Mouse (Mus musculus): ENCODE results near the gene Gm10320.

Gene Gm10320

GRCm38 (mm10) chr13:98502813-98503341 lies 11.1 kb upstream of the Gm10320 start:
- DNase-seq = no peak

DNA sequence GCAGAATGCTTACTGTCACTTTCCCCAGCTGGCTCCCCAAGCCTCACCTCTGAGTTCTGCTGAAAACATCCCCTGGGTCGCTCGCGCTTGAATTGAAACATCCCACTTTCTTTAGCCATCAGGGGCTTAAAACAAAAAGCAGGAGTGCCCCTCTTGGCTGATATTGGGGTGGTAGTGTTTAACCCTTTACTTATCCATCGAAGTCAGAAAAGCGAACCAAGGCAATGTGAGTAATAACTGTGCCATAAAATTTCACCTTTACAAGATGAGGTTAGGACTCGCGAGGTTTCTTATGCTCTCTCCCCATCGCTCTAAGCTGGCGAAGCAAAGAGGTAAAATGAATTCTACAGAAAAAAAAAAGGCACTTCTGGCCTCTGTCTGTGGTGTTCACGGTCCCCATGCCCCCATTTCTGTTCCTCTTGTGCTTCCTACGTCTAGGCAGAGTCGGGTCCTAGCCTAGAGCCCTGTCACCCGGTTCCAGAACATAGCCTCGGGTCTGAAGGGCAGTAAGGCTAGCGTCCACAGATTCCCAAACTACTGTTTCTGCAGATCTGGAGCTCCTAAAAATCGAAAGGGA lies 10.5 kb upstream of the Gm10320 start:
- no peak for DNase-seq

DNA sequence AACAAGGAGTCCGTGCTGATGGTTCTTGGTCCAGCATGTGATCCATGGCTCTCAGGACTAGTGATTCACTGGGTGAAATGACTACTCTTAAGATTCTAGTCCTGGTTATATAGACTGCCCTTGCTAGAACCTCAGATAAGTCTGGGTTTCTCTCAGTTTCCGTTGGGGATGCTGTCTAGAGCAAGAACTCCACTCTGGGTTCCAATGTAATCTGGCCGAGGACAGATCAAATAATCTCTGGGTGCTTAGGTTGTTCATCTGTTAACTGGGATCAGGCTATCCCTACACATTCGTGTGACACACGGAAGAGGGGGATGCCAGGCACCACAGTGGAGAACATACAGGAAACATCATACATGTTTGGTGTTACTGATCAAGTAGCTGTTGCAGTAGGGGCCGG lies 9.5 kb upstream of the Gm10320 start:
- DNase-seq = no peak

- DNase-seq = no peak
Observed at GRCm38 (mm10) chr13:98500471-98501125, 8.8 kb upstream of the Gm10320 start.

DNA sequence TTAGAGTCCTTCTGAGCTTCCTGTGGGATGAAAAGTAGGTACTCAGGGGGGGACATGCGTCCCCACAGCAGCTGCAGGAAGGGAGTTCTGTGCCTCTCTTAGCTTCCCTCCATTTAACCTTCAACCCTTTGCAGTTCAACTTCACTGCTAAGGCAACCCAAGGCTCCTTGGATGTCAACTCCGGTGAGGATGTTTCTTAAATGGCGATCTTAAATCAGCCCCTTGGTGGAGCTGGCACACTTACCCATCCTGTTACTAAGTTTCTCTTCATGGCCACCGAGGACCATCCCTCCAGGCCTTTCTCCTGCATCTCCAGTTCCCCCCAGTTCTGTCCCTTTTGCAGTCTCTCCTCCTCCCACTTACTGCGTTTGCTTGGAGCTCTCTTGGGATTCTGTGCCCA lies 6.8 kb upstream of the Gm10320 start:
- DNase-seq = no peak

- DNase-seq = no peak
Observed at GRCm38 (mm10) chr13:98498080-98498479, 6.3 kb upstream of the Gm10320 start.

DNA sequence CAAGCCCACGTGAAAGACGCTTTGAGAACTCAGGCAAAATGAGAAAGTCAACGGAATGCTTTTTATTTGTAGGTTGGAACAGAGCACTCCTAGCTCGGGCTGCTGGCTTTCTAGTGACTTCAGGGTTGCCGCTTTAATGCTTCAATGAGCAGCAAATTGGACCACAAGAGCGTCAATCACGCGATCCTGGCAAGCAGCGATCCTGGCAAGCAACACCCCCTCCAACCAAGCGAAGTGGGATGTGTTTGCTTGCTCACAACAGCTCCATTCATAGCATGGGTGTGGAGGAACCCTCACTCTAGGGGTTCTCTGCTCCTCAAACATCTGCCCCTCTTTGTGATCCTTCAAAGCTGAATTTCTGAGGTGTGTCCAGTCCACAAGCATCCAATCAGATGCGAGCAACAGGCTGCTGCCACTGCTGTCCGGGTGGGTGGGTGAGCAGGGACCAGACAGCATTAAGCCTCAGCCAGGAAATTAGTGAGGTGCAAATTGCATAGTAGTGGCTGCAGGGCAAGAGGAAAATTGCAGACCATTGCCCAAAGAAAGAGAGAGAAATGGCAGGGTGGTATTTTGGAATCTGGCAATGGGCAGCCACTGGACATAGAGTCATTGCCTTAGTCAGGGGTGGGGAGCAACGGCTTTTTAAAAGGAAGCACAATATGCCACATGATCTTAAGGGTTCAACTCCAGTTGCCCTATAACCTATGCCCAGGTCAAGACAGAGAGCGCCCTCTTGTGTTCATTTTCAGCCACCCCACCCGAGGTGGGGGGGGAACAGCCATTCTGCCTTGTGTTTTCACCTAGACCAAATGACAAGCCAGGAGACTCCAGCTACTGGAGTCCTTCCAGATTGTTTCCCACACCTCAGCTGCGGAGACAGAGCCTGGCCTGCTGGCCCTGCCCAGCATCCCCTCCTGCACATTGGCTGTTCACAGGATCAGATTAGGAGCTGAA lies 5.4 kb upstream of the Gm10320 start:
- DNase-seq = peak; percentile 60 to 73

DNA sequence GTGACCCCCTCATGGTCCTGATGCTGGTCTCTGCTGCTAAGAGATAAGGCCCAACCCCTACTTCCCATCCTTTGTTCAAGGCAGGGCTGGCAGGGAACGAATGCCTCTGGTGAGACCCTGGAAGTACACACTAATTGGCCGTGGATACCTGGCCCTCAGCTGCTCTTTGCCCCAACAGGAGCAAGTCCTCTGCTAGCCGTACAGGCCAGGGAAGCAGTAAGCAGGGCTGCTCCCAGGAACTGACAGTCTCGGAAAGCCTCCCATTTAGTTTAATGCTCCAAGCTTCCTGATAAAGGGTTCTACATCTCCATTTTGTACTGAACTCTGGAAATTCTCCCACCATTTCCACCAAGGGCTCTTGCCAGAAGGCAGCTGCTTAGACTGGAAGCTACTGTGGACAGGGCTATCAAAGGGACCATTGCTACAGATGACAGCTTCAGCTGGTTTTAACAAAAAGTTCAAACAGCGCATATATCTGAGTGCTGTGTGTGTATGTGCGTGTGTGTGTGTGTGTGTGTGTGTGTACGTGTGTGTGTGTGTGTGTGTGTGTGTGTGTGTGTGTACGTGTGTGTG lies 2.8 kb upstream of the Gm10320 start:
- DNase-seq = no peak

DNA sequence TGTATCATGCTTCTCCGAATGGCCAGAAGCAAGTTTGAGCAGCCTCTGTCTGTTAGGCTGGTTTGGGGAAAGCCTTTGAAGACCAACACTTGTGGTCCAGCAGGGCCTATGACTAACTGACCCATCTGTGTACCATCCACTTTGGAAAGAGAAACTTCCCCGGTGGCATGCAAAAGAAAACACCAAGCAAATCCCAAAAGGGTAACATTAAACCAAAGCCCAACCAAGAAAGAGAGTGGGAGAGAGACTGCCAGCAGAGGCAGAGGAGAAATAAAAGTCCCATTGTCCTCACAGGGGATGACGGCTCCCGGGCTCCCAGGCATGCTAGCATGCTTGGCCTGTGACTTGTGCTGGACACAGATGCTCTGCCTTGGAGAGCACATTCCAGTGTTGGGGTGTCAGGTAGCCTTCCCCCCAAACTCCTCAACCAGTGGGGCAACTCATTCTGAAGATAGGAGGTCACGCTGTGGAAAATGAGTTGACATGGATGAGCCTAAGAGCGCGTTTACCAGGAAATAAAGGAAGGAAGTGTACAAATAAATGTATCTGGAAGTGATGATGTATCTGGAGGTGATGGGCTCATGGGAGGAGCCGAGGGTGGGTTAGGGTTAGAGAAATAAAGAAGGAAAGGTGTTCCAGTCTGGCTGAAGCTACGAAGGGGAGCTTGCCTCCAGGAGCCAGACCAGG lies 911 bp upstream of the Gm10320 start:
- no peak for DNase-seq

- DNase-seq = no peak
Observed at GRCm38 (mm10) chr13:98486726-98487125, 5.1 kb downstream of the Gm10320 start.

- no peak for DNase-seq
Observed at GRCm38 (mm10) chr13:98486161-98486560, 5.6 kb downstream of the Gm10320 start.

- DNase-seq = no peak
Observed at GRCm38 (mm10) chr13:98485440-98485839, 6.4 kb downstream of the Gm10320 start.

DNA sequence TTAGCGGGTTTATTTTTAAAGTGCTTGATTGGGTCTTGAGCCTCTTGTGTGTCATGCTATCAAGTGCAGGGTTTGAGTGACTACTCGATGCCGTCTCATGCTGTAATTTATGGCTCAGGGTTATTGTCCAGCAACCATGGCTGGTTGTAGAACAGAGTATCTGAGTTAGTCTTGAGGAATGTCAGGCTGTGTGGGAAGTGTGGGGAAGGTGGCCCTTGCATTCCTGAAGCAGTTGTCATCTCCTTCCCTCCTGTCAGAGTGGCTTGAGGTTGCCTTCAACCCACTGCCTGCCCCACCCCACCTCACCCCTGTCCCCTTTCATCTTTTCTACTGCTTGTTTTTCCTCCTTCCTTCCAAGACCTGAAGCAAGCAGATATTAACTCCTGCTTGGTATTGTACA lies 13.8 kb downstream of the Gm10320 start:
- DNase-seq = no peak

DNA sequence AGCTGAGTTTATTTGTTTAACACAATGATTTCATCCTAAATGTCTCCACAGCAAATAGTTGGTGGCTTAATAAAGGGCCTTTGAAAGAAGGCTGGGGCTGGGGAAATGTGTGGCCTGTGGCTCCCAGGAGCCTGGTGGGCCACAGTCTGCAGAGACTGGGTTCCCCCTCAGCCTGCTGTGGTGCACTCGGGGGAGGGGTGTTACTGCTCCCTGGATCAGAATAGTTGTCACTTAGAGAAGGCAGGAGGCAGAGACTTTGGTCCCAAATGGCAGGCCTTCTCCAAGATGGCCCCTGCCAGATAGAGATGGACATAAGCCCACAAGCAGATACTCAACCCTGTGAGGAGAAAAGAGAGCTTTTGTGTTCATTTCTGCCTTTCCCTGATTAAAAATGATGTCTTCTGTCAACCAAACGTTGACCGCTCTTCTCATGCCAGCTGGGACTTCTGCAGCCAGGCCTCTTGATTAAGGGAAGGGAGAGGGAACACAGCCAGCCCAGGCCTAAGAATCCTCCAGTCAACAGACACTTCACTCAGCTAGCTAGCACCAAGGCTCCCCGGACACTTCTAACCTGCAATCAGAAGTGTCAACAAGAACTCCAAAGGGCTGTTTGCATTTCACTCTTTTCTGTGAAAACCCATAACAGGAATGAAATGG lies 14.8 kb downstream of the Gm10320 start:
- DNase-seq = no peak

GRCm38 (mm10) chr13:98476175-98476838 lies 15.5 kb downstream of the Gm10320 start:
- DNase-seq = no peak

DNA sequence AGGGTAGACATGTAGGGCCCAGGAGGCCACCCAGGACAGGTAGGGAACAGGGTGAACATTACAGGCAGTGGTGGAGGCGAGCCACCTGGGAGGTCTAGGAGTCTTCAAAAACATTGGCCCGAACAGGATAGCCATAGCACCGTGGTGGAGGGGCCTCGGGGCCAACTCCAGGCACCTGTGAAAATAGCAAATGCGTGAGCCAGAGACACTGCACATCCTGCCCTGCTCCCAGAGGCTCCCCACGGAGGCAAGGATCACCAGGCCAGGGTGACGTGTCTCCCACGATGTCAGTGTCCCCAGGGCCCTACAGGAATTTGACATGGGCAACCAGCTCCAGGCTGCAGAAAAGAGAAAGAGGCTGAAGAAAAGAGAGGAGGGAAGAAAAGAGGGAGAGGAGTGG lies 16.1 kb downstream of the Gm10320 start:
- DNase-seq = no peak

- DNase-seq = no peak
Observed at GRCm38 (mm10) chr13:98473034-98473433, 18.8 kb downstream of the Gm10320 start.

DNA sequence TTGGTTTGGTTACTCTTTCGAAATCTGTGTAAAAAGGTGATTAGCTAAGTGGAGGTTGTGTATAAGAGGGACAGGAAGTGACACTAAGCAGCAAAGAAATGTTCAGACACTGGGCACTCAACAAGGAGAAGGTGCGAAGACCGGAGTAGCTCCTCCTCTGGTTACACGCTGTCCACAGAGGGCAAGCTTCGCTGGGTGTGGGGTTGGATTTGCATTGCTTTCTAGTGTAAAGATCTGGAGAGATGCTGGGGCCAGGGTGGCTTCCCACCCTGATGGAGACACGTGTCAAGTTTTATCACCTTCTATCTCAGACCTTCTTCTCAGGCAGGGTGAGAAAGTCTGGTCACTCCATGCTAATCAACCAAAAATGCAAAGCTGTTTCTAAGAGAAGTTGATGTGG lies 20.0 kb downstream of the Gm10320 start:
- DNase-seq = no peak

- DNase-seq = no peak
Observed at GRCm38 (mm10) chr13:98470321-98470720, 21.5 kb downstream of the Gm10320 start.

- no peak for DNase-seq
Observed at GRCm38 (mm10) chr13:98469916-98470315, 21.9 kb downstream of the Gm10320 start.

GRCm38 (mm10) chr13:98461467-98461866 lies 30.3 kb downstream of the Gm10320 start:
- DNase-seq = no peak
